Mouse (Mus musculus) midbrain, embryonic 13.5 days (tissue): ENCODE results near the gene Fam13a. TPM values are rescaled to one million over a fixed set of nuclear protein-coding genes. Genes with fewer than 3 reads are reported as not detected.

Source experiments
- ATAC-seq: fragments of 200-750 bp; cut with Nextera tagmentation; 2 replicates; pipeline ENCODE4 v1.8.0; 2017; ENCODE audit warnings: mild to moderate bottlenecking, moderate TSS enrichment, moderate library complexity
- H3K27ac ChIP-seq: fragments of 300-500 bp; sonication (generic); 2 replicates; pipeline ENCODE4 v1.5.1; 2015; ENCODE audit warnings: inconsistent platforms, mild to moderate bottlenecking, moderate library complexity
- H3K27me3 ChIP-seq: fragments of 300-500 bp; sonication (generic); 2 replicates; pipeline ENCODE4 v1.6.1; 2015; ENCODE audit warnings: mild to moderate bottlenecking, inconsistent platforms
- H3K36me3 ChIP-seq: fragments of 300-500 bp; sonication (generic); 2 replicates; pipeline ENCODE4 v1.6.1; 2015; ENCODE audit warnings: mild to moderate bottlenecking, inconsistent platforms
- H3K4me1 ChIP-seq: fragments of 300-500 bp; sonication (generic); replicated peaks from 2 replicates; pipeline ENCODE4 v1.6.1; 2015; ENCODE audit warnings: inconsistent platforms
- H3K4me2 ChIP-seq: fragments of 300-500 bp; sonication (generic); replicated peaks from 2 replicates; pipeline ENCODE4 v1.6.1; 2015; ENCODE audit warnings: moderate library complexity, mild to moderate bottlenecking, inconsistent platforms
- H3K4me3 ChIP-seq: fragments of 300-500 bp; sonication (generic); replicated peaks from 2 replicates; pipeline ENCODE4 v1.5.1; 2015; ENCODE audit warnings: mild to moderate bottlenecking, inconsistent platforms
- H3K9ac ChIP-seq: fragments of 300-500 bp; sonication (generic); replicated peaks from 2 replicates; pipeline ENCODE4 v1.6.1; 2015; ENCODE audit warnings: mild to moderate bottlenecking, inconsistent platforms
- H3K9me3 ChIP-seq: fragments of 300-500 bp; sonication (generic); 2 replicates; pipeline ENCODE4 v1.6.1; 2016; ENCODE audit warnings: mild to moderate bottlenecking, inconsistent platforms
- WGBS: fragments of 180-500 bp; shearing (Covaris S2); methylation state at CpG from one replicate; pipeline ENCODE4 v1.1.7; 2015; 5-methylcytosine and 5-hydroxymethylcytosine counted together
- polyA plus RNA-seq: library from polyadenylated mRNA; unstranded; fragments of >200 nt; fragmentation: Nextera tagmentation; extraction: Ambion mirVana; gene quantifications from 2 replicates; pipeline ENCODE4 v1.2.1, GENCODE M21; 2015

Gene Fam13a
- polyA plus RNA-seq, 1 experiment from 2014 or later, result 8.6 TPM

- 91% methylated on average over 9 of the region's 9 CpGs for WGBS
- Histone ChIP-seq H3K36me3 (no peaks in the 10 kb centered on the region), H3K4me2 (no peak overlapping the region), H3K27me3 (no peaks in the 10 kb centered on the region), H3K27ac (no peak overlapping the region), H3K4me1 (peaks cover 37% of the 10 kb centered on the region), H3K9me3 (no peaks in the 10 kb centered on the region), H3K4me3 (no peak overlapping the region), H3K9ac (no peak overlapping the region)
- no peak for ATAC-seq
Measured at GRCm38 (mm10) chr6:58929911-58930431, 94.4 kb downstream of the Fam13a start.

GRCm38 (mm10) chr6:58927881-58928280, 96.5 kb downstream of the Fam13a start:
- WGBS, result 74% methylated on average over 2 of the region's 2 CpGs
- Histone ChIP-seq H3K4me2 (no peak overlapping the region), H3K4me1 (peaks cover 24% of the 10 kb centered on the region), H3K36me3 (no peaks in the 10 kb centered on the region), H3K9ac (no peak overlapping the region), H3K4me3 (no peak overlapping the region), H3K27me3 (no peaks in the 10 kb centered on the region), H3K9me3 (no peaks in the 10 kb centered on the region), H3K27ac (no peak overlapping the region)
- no peak for ATAC-seq

- Histone ChIP-seq H3K27ac (no peak overlapping the region), H3K9me3 (no peaks in the 10 kb centered on the region), H3K4me1 (0 out of 2 replicates have a peak, but pooled peaks cover 3% of the 10 kb centered on the region), H3K4me2 (no peak overlapping the region), H3K9ac (no peak overlapping the region), H3K36me3 (peaks cover 5% of the 10 kb centered on the region; the same call in 1 of the 2 replicates), H3K4me3 (no peak overlapping the region), H3K27me3 (no peaks in the 10 kb centered on the region)
- no peak for ATAC-seq
- WGBS, result 86% methylated on average over 5 of the region's 5 CpGs
Measured at GRCm38 (mm10) chr6:58922511-58922910, 101.8 kb downstream of the Fam13a start.

GRCm38 (mm10) chr6:58921623-58922022, 102.7 kb downstream of the Fam13a start:
- Histone ChIP-seq H3K9ac (no peak overlapping the region), H3K4me2 (no peak overlapping the region), H3K36me3 (peaks cover 6% of the 10 kb centered on the region; the same call in 1 of the 2 replicates), H3K27ac (no peak overlapping the region), H3K4me3 (no peak overlapping the region), H3K27me3 (no peaks in the 10 kb centered on the region), H3K4me1 (no peaks in the 10 kb centered on the region), H3K9me3 (no peaks in the 10 kb centered on the region)
- 48% methylated on average over 3 of the region's 3 CpGs for WGBS
- peak; percentile 75 for ATAC-seq

GRCm38 (mm10) chr6:58920735-58921134, 103.6 kb downstream of the Fam13a start:
- no peak overlapping the region for H3K9ac ChIP-seq
- ATAC-seq, result no peak
- H3K27me3 ChIP-seq, result no peaks in the 10 kb centered on the region
- no peak overlapping the region for H3K4me3 ChIP-seq
- no peaks in the 10 kb centered on the region for H3K4me1 ChIP-seq
- no peak overlapping the region for H3K4me2 ChIP-seq
- H3K27ac ChIP-seq, result no peak overlapping the region
- no peaks in the 10 kb centered on the region for H3K9me3 ChIP-seq
- 82% methylated on average over 6 of the region's 6 CpGs for WGBS
- peaks cover 11% of the 10 kb centered on the region; the same call in 1 of the 2 replicates for H3K36me3 ChIP-seq

DNA sequence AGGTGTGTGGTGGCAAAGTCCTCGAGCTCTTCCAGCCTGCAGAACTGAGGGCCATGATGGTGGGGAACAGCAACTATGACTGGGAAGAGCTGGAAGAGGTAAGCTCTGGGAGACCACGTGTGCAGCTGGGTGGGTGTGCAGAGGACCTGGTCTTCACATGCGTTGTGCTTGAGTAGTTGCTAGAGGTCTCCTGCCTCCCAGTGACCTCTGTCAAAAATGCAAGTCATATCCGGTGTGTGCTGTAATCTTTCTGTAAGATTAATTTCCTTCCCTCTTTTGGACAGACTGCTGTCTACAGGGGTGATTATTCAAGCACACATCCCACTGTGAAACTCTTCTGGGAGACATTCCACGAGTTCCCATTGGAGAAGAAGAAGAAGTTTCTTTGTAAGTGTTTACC, 107.9 kb downstream of the Fam13a start:
- H3K27me3 ChIP-seq, result no peaks in the 10 kb centered on the region
- 88% methylated on average over 5 of the region's 5 CpGs for WGBS
- peaks cover 11% of the 10 kb centered on the region; the same call in 1 of the 2 replicates for H3K36me3 ChIP-seq
- H3K4me1 ChIP-seq, result no peaks in the 10 kb centered on the region
- ATAC-seq, result no peak
- H3K9me3 ChIP-seq, result no peaks in the 10 kb centered on the region
- no peak overlapping the region for H3K27ac ChIP-seq
- no peak overlapping the region for H3K4me2 ChIP-seq
- no peak overlapping the region for H3K9ac ChIP-seq
- no peak overlapping the region for H3K4me3 ChIP-seq

- WGBS, result 78% methylated on average over 5 of the region's 5 CpGs
- Histone ChIP-seq H3K4me1 (no peaks in the 10 kb centered on the region), H3K9me3 (no peaks in the 10 kb centered on the region), H3K27ac (no peak overlapping the region), H3K4me2 (no peak overlapping the region), H3K4me3 (no peak overlapping the region), H3K9ac (no peak overlapping the region), H3K27me3 (no peaks in the 10 kb centered on the region), H3K36me3 (peaks cover 6% of the 10 kb centered on the region; the same call in 1 of the 2 replicates)
- ATAC-seq, result no peak
Measured at GRCm38 (mm10) chr6:58913971-58914370, 110.4 kb downstream of the Fam13a start.

DNA sequence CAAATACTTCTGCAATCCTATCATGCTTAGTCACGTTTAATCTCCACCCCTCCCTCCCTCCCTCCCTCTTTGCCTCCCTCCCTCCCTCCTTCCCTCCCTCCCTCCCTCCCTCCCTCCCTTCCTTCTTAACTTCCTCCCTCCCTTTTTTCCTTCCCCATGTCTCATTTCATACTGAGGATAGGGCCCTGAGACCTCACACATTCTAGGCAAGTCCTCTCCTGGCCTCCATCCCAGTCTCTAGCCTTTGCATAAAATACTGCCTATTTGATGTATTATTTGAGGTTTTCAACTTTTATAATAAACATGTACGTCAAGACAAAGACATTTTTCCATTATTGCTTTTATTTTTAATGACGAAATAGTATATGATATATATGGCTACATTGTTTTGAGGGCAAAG, 110.8 kb downstream of the Fam13a start:
- whole genome bisulfite sequencing, result 75% methylated on average over 3 of the region's 3 CpGs
- peaks cover 6% of the 10 kb centered on the region; the same call in 1 of the 2 replicates for H3K36me3 ChIP-seq
- no peaks in the 10 kb centered on the region for H3K4me1 ChIP-seq
- no peak overlapping the region for H3K4me3 ChIP-seq
- H3K9me3 ChIP-seq, result no peaks in the 10 kb centered on the region
- no peak overlapping the region for H3K27ac ChIP-seq
- no peak overlapping the region for H3K4me2 ChIP-seq
- no peaks in the 10 kb centered on the region for H3K27me3 ChIP-seq
- no peak overlapping the region for H3K9ac ChIP-seq
- ATAC-seq, result no peak

DNA sequence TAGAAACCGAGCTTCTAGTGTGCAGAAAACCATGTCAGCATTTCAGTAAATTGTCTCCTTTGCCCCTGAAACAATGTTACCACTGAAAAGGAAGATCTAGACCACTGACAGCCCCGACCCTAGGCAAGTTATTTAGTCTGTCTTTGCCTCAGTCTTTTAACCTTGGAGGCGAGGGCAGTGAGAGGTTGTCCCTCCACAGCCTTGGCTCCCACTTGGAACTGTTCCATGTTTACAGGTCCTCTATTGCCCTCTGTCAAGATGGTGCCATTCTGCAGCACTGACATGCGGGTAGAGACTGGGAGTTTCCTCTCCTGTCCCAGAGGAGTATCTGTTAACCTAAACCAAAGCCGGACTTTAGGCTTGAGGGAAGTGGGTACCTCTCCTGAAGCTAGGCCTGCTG, 111.5 kb downstream of the Fam13a start:
- no peak overlapping the region for H3K27ac ChIP-seq
- peaks cover 6% of the 10 kb centered on the region; the same call in 1 of the 2 replicates for H3K36me3 ChIP-seq
- 82% methylated on average over 5 of the region's 5 CpGs for WGBS

DNA sequence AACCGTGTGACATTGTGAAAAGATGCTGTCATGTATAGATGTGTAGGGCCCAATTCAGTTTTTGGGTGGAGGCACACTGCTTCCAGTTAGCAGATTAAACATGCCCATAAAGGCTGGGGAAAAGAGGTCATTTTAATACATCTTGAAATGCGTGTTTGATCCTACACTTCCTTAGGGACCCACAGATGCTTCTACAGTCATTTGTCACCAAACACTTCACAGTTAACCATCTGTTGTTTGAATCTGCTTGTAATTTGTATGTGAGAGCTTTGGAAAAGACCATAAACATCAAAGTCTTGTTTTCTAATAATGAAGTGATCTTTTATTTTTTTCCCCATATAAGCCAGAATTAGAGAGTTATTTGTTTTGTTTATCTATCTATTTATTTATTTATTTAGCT, 116.6 kb downstream of the Fam13a start:
- Histone ChIP-seq H3K27ac (peak overlapping the region; percentile 75; the same call in 1 of the 2 replicates), H3K4me3 (no peak overlapping the region), H3K9ac (no peak overlapping the region), H3K36me3 (peaks cover 15% of the 10 kb centered on the region), H3K27me3 (no peaks in the 10 kb centered on the region), H3K4me1 (peaks cover 10% of the 10 kb centered on the region; the same call in 1 of the 2 replicates), H3K9me3 (peaks cover 19% of the 10 kb centered on the region), H3K4me2 (peak overlapping the region; percentile 68)
- 66% methylated on average over 2 of the region's 2 CpGs for WGBS
- ATAC-seq, result no peak

More for the DNA sequence above, 111.5 kb downstream of the Fam13a start:
- H3K27me3 ChIP-seq, result no peaks in the 10 kb centered on the region
- no peak overlapping the region for H3K4me2 ChIP-seq
- no peaks in the 10 kb centered on the region for H3K4me1 ChIP-seq
- ATAC-seq, result no peak
- H3K4me3 ChIP-seq, result no peak overlapping the region
- H3K9me3 ChIP-seq, result no peaks in the 10 kb centered on the region
- H3K9ac ChIP-seq, result no peak overlapping the region

- ATAC-seq, result no peak
Measured at GRCm38 (mm10) chr6:58907336-58907735, 117.0 kb downstream of the Fam13a start.

DNA sequence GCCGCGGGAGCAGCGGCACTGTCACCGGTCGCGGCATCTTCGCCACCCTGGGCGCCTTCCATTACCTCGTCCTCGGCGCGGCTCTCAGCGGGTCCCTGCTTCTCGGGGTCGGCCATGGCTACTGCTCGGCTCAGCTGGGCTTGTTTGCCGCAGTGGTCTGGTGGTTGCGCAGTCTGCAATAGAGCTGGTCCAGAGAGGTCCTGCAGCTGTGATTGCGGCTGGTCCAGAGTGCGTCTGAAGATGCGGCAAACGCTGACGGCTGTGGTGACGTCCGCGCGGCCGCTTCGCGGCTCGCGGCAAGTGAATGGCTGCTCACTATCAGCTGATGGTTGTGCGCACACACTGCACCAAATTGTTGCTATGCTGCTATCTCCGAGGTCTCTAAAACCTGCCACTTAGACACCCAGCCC, 117.5 kb downstream of the Fam13a start, which contains the start of gene Nap1l5:
Gene Nap1l5, minus strand, starts transcription at position 225 of the 410 bp plus-strand sequence.
- H3K4me2 ChIP-seq, result peak within 1 kb of the TSS; percentile 68
- H3K4me3 ChIP-seq, result peak within 1 kb of the TSS; percentile 54
- H3K36me3 ChIP-seq, result peaks cover 15% of the 10 kb centered on the region
- peaks cover 19% of the 10 kb centered on the region for H3K9me3 ChIP-seq
- peak within 1 kb of the TSS; percentile 62 for H3K9ac ChIP-seq
- peaks cover 16% of the 10 kb centered on the region for H3K4me1 ChIP-seq
- peak within 1 kb of the TSS; percentile 75 for H3K27ac ChIP-seq
- no peaks in the 10 kb centered on the region for H3K27me3 ChIP-seq
- WGBS, result 45% methylated on average over 34 of the region's 34 CpGs
- peak; percentile 96 for ATAC-seq

More at GRCm38 (mm10) chr6:58907336-58907735, 117.0 kb downstream of the Fam13a start:
- WGBS, result 74% methylated on average over 8 of the region's 8 CpGs
- Histone ChIP-seq H3K36me3 (peaks cover 15% of the 10 kb centered on the region), H3K4me3 (peak overlapping the region; percentile 54), H3K9ac (no peak overlapping the region), H3K4me2 (peak overlapping the region; percentile 68), H3K9me3 (peaks cover 19% of the 10 kb centered on the region), H3K27ac (peak overlapping the region; percentile 75), H3K4me1 (peaks cover 11% of the 10 kb centered on the region), H3K27me3 (no peaks in the 10 kb centered on the region)

DNA sequence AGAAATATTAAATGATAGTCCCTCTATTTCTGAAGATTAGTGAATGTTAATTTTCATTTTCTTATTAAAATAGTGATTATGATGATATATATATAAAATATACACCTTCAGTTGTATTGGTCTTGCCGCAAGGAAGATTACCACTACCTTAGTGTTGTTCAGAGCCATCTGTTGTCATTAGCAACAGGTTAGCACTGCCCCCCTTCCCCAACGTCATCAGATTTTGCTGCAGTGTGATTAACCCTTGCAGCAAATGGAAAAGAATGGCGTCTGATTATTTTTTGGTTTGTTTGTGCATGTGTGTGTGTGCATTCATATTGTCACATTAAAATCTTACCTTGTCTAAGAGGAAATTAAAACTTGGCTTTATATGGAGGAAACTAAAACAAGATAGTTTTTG, 119.8 kb downstream of the Fam13a start:
- no peak for ATAC-seq
- H3K4me1 ChIP-seq, result peaks cover 18% of the 10 kb centered on the region
- no peak overlapping the region for H3K4me2 ChIP-seq
- peaks cover 19% of the 10 kb centered on the region for H3K9me3 ChIP-seq
- no peak overlapping the region for H3K4me3 ChIP-seq
- H3K36me3 ChIP-seq, result peaks cover 15% of the 10 kb centered on the region
- no peaks in the 10 kb centered on the region for H3K27me3 ChIP-seq
- H3K9ac ChIP-seq, result no peak overlapping the region
- no peak overlapping the region for H3K27ac ChIP-seq
- WGBS, result 53% methylated on average over 3 of the region's 3 CpGs
